Mouse (Mus musculus): ENCODE results near the gene Ripor1. TPM values are rescaled to one million over a fixed set of nuclear protein-coding genes. Genes with fewer than 3 reads are reported as not detected.
A peak's percentile ranks its signal among the peaks of the same experiment; 100 is the strongest.

The Ripor1 gene
- polyA plus RNA-seq, 1 experiment, result 31.7 TPM

DNA sequence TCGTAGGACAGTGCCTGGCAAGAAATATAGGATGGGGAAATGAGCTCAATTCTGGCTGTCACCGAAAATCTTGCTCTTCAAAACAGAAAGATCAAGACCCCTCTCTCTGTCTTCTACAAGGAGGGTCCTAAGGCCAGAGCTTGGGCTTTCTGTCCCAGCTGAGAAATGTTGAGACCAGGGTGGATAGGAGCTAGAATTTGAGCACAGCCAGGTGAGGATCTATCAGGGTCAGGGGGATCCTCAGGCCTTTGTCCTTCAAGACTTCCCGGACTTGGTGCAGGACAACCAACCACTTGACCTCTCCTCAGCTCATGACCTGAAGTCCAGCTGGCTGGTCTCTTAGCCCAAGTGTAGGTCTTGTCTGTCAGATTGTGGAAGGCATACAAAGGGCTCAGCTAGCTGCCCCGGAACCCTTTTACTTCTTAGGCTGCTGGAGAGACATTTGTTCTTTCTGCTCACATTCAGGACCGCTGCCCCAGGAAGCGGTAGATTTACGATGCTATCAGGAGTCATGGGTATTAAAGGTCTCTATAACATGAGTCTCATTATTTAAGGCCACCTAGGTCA, 18.7 kb downstream of the Ripor1 start:
- no peak overlapping the region for H3K4me3 ChIP-seq (ENCODE audit: insufficient read depth, low read length)
- H3K27ac ChIP-seq (ENCODE audit: insufficient read depth, low read length), result no peak overlapping the region
- TF ChIP-seq CTCF (IDR thresholded peaks at IDR 0.05; ENCODE audit: borderline replicate concordance, insufficient read depth, low read length) (no peak), POLR2A (IDR thresholded peaks at IDR 0.05; ENCODE audit: low read depth, low read length) (no peak)
- peaks cover 5% of the 10 kb centered on the region; the same call in 1 of the 2 replicates for H3K4me1 ChIP-seq (ENCODE audit: control insufficient read depth, insufficient read depth, low read length)

DNA sequence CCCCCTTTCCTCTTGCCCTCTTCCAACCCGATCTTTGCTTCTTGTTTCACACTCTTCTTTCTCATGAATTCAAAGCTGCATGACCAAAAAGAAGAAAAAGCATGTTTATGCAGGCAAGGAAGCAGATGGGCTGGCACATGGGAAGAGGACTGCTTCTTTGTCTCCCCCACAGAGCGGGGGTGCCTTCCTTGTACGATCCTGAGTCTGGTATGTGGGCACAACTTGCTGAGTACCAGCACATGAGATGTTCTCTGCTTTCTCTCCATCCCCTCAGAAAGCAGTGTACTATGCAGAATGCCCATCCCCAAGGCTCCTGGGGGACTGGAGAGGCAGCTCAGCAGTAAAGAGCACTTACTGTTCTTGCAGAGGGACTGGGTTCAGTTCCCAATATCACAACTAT, 19.3 kb downstream of the Ripor1 start:
- no peak overlapping the region for H3K4me3 ChIP-seq (ENCODE audit: insufficient read depth, low read length)
- TF ChIP-seq CTCF (IDR thresholded peaks at IDR 0.05; ENCODE audit: borderline replicate concordance, insufficient read depth, low read length), result no peak
- no peak for TF ChIP-seq POLR2A (IDR thresholded peaks at IDR 0.05; ENCODE audit: low read depth, low read length)
- H3K4me1 ChIP-seq (ENCODE audit: control insufficient read depth, insufficient read depth, low read length), result peaks cover 5% of the 10 kb centered on the region; the same call in 1 of the 2 replicates
- H3K27ac ChIP-seq (ENCODE audit: insufficient read depth, low read length), result no peak overlapping the region

DNA sequence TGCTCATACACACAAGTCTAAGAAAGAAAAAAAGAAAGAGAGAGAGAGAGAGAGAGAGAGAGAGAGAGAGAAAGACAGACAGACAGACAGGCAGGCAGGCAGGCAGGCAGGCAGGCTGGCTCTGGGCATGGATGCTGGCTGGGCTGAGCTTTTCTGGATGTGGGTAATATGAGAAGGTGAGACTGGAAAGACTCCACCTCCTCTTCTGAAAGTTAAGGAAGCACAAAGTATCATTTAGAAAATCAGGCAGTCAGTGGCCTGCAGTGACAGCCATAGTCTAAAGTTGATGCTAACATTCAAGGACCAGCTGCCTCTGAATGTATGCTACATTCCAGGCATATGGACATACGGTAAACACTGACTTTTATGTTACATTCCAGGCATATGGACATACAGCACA, 19.8 kb downstream of the Ripor1 start:
- Histone ChIP-seq H3K27ac (ENCODE audit: insufficient read depth, low read length) (no peak overlapping the region), H3K4me1 (ENCODE audit: control insufficient read depth, insufficient read depth, low read length) (peaks cover 5% of the 10 kb centered on the region; the same call in 1 of the 2 replicates), H3K4me3 (ENCODE audit: insufficient read depth, low read length) (no peak overlapping the region)
- no peak for TF ChIP-seq CTCF (IDR thresholded peaks at IDR 0.05; ENCODE audit: borderline replicate concordance, insufficient read depth, low read length)
- no peak for TF ChIP-seq POLR2A (IDR thresholded peaks at IDR 0.05; ENCODE audit: low read depth, low read length)

DNA sequence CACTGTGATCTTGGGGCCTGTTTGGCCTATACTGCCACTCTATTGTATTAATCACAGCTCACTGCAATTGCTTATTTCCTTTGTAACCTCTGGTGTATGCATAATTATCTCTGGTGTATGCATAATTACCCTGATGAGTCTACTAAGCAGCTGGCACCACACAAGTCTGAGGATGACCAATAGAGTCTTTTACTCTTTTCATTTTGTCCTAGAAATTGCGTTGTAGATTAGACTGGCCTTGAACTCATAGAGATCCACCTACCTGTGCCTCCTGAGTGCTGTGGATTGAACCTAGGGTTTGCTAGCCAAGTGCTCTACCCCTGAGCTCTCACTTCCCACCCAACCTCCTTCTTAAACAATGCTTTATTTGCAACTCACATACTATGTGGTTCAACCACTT, 21.0 kb downstream of the Ripor1 start:
- Histone ChIP-seq H3K4me3 (ENCODE audit: insufficient read depth, low read length) (no peak overlapping the region), H3K4me1 (ENCODE audit: control insufficient read depth, insufficient read depth, low read length) (peaks cover 5% of the 10 kb centered on the region; the same call in 1 of the 2 replicates), H3K27ac (ENCODE audit: insufficient read depth, low read length) (no peak overlapping the region)
- TF ChIP-seq CTCF (IDR thresholded peaks at IDR 0.05; ENCODE audit: borderline replicate concordance, insufficient read depth, low read length) (no peak), POLR2A (IDR thresholded peaks at IDR 0.05; ENCODE audit: low read depth, low read length) (no peak)

DNA sequence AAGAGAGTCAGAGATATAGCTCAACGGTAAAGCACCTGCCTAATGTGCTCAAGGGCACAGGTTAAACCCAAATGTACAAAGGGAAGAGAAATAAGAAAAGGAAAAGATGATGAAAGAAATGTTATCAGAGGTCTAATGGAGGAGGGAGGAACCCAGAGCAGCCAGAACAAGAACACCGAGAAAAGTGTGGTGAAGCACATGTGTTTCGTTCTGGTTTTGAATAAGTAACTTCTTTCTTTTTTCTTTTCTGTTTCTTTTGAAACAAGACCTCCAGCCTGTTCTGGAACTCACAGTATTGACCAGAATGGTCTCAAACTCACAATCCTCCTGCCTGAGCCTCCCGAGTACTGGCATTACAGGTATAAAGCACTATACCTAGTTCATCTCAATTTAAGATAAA, 24.3 kb downstream of the Ripor1 start:
- no peak overlapping the region for H3K27ac ChIP-seq (ENCODE audit: insufficient read depth, low read length)
- no peak for TF ChIP-seq CTCF (IDR thresholded peaks at IDR 0.05; ENCODE audit: borderline replicate concordance, insufficient read depth, low read length)
- peaks cover 2% of the 10 kb centered on the region; the same call in 1 of the 2 replicates for H3K4me1 ChIP-seq (ENCODE audit: control insufficient read depth, insufficient read depth, low read length)
- no peak overlapping the region for H3K4me3 ChIP-seq (ENCODE audit: insufficient read depth, low read length)

DNA sequence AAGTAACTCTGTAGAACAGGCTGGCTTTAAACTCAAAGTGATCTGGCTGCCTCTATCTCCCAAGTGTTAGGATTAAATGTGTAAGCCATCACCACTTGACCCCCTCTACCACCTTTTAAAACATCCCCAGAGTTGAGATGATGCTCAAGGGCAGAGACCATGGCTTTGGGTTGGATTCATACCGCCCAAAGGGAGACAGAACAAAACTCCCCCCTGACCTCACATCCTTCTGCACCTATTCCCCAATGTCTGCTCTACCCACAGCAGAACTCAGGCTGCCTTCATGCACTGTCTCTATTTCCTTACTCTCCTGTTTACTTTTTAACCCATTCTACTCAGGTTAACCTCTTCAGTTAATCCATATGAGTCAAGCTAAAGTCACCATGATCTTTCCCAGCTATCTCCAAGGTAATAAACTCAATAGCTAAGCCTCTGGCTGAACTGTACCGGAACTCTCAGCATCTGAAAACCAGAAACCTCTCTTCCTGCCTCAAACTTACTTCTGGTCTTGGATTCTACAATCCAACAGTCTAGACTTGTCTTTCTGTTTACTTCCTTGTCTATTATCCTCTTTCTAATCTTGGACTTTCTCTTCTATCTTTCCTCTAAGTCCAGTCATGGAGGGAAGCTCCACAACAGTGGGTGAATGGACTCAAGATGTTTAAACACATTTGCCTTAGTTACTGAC, 29.9 kb downstream of the Ripor1 start:
- Histone ChIP-seq H3K4me3 (ENCODE audit: insufficient read depth, low read length) (peak overlapping the region; percentile 82; the same call in 1 of the 2 replicates), H3K4me1 (ENCODE audit: control insufficient read depth, insufficient read depth, low read length) (peaks cover 13% of the 10 kb centered on the region), H3K27ac (ENCODE audit: insufficient read depth, low read length) (no peak overlapping the region)
- no peak for TF ChIP-seq CTCF (IDR thresholded peaks at IDR 0.05; ENCODE audit: borderline replicate concordance, insufficient read depth, low read length)
- TF ChIP-seq POLR2A (IDR thresholded peaks at IDR 0.05; ENCODE audit: low read depth, low read length), result no peak

DNA sequence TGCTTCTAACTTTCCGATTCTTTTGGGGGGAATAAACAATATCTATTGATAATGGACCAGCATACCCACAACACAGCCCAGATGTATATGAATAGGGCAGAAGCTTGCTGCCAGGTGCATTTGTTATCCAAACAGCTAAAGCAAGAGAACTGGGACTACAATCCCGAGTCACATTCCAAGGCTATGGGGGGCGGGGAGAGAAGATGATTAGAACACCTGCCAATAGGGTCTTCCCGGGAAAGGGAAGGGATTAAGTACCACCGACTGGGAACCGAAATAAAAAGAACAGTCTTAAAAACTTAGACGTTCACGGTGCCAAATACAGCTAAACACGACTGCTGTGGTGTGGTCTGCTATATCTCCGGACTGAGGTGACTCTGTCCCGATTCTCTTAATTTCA, 30.4 kb downstream of the Ripor1 start:
- TF ChIP-seq POLR2A (IDR thresholded peaks at IDR 0.05; ENCODE audit: low read depth, low read length) (no peak), CTCF (IDR thresholded peaks at IDR 0.05; ENCODE audit: borderline replicate concordance, insufficient read depth, low read length) (no peak)
- Histone ChIP-seq H3K27ac (ENCODE audit: insufficient read depth, low read length) (peak overlapping the region; percentile 72), H3K4me3 (ENCODE audit: insufficient read depth, low read length) (peak overlapping the region; percentile 82), H3K4me1 (ENCODE audit: control insufficient read depth, insufficient read depth, low read length) (peaks cover 16% of the 10 kb centered on the region)

DNA sequence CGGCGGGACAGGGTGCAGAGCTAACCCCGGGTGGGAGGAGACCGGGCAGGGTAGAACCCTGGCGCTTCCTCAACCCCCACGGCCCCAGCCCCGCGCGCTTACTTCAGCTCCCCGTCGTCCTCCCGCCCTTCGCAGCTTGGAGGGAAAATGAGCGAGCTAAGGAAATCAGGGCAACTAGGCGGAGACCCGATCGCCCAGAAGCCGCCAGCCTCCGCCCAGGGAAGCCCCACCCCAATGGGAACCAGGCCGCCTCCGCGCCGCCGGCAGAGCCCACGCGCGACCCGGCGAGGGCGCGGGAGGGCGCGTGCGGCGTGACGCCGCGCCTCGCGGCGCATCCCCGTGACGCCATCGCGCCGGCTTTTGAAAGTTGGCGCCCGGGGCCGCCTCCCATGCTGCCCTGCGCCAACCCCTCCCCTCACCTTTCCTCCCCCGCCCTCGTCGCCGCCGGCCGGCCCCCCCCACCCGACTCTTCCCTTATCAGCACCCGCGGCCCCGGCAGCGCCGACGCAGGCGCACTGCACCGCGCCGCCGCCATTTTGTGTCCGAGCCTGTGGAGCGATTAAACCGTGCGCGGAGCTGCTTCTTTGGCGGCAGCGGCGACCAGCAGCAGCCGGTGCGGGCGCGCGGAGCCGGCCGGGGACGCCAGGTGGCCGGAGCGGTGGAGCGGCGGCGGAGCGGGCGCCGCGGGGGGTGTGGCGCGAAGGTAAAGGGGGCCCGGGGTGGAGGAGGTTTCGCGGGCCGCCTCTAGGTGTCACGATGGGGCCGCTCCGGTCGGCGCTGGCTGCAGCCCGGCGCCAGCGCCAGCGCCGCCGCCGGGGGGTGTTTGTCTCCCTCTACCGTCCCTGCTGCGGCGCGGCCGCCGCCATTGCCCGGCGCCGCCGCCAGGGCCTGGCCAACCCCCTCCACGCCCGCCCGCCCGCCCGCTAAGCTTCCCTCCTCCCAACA, 31.2 kb downstream of the Ripor1 start, which contains the start of gene Ctcf:
Ctcf (plus strand) TSS at position 551 of the 945 bp plus-strand sequence.
- no peak for TF ChIP-seq CTCF (IDR thresholded peaks at IDR 0.05; ENCODE audit: borderline replicate concordance, insufficient read depth, low read length)
- TF ChIP-seq POLR2A (IDR thresholded peaks at IDR 0.05; ENCODE audit: low read depth, low read length), result peak; percentile 56; the same call in 1 of the 2 replicates
- Histone ChIP-seq H3K27ac (ENCODE audit: insufficient read depth, low read length) (peak within 1 kb of the TSS; percentile 98), H3K4me1 (ENCODE audit: control insufficient read depth, insufficient read depth, low read length) (peaks cover 16% of the 10 kb centered on the region), H3K4me3 (ENCODE audit: insufficient read depth, low read length) (peak within 1 kb of the TSS; percentile 91)

DNA sequence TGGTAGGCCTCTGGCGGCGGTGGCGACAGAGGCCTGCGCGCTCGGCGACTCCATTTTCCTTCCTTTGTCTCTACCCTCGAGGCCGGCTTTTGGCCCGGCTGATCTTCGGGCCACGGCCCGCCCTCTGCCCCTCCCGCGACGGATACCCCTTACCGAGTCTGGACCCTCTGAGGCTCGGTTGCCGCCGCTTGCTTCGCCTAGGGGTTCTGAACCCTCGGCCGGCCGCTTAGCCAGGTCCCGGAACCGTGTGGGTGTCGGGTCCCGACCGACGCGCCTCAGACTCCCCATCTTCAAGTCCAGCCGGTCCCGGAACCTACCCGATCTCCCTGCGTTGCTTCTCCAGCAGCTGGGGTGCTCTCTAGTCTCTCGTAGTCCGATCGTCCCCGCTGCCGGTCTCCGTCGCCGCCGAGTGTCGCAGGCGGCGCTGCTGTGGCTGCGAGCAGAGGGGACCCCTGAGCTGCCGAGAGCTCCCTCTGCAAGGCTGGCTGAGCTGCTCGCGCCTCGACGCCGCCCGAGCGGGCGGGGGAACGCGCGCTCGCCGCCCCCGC, 32.0 kb downstream of the Ripor1 start, which contains the start of gene Agrp:
Agrp (minus strand) TSS at position 431 of the 548 bp plus-strand sequence.
- Histone ChIP-seq H3K4me3 (ENCODE audit: insufficient read depth, low read length) (peak within 1 kb of the TSS; percentile 91), H3K4me1 (ENCODE audit: control insufficient read depth, insufficient read depth, low read length) (peaks cover 16% of the 10 kb centered on the region), H3K27ac (ENCODE audit: insufficient read depth, low read length) (peak within 1 kb of the TSS; percentile 98)
- TF ChIP-seq POLR2A (IDR thresholded peaks at IDR 0.05; ENCODE audit: low read depth, low read length), result peak; percentile 47
- no peak for TF ChIP-seq CTCF (IDR thresholded peaks at IDR 0.05; ENCODE audit: borderline replicate concordance, insufficient read depth, low read length)

Data from embryonic fibroblast, embryonic 13.5 days (primary cell).